Mouse (Mus musculus): Measurements from ENCODE around the gene Mlst8. TPM values are rescaled to one million over a fixed set of nuclear protein-coding genes. Genes with fewer than 3 reads are reported as not detected.

Mlst8 gene
- total and polyA plus RNA-seq, 2 experiments from 2014 or later, result 10.1 to 12.4 TPM

- peak; percentile 99 for DNase-seq (ENCODE audit: low spot score)
- TF ChIP-seq EP300 (IDR thresholded peaks at IDR 0.05; ENCODE audit: low read depth), result no peak; the same call in 1 of the 2 replicates
- TF ChIP-seq CTCF (IDR thresholded peaks at IDR 0.05; ENCODE audit: low read depth), result peak; percentile 29
- Histone ChIP-seq H3K36me3 (replicated peaks; ENCODE audit: control insufficient read depth, insufficient read depth, low read length) (peaks cover 15% of the 10 kb centered on the region), H3K9ac (replicated peaks; ENCODE audit: low read depth, low read length) (peak overlapping the region; percentile 93), H3K9me3 (replicated peaks; ENCODE audit: control insufficient read depth, low read length) (no peaks in the 10 kb centered on the region), H3K4me1 (ENCODE audit: control insufficient read depth, insufficient read depth) (peaks cover 18% of the 10 kb centered on the region), H3K4me2 (ENCODE audit: low read depth, low read length) (peak overlapping the region; percentile 69), H3K4me3 (ENCODE audit: low read depth, low read length) (peak overlapping the region; percentile 85), H3K27ac (ENCODE audit: low read depth) (peak overlapping the region; percentile 97), H3K27me3 (ENCODE audit: control insufficient read depth, insufficient read depth, low read length) (no peaks in the 10 kb centered on the region)
- under 1% methylated on average over 64 of the region's 67 CpGs for WGBS
- peak; percentile 94 for ATAC-seq (ENCODE audit: insufficient read depth, low read depth)
Observed at GRCm38 (mm10) chr17:24454756-24455522, 23.9 kb downstream of the Mlst8 start.

- H3K27ac ChIP-seq (ENCODE audit: low read depth), result peak overlapping the region; percentile 97
- peak overlapping the region; percentile 93 for H3K9ac ChIP-seq (replicated peaks; ENCODE audit: low read depth, low read length)
- ATAC-seq (ENCODE audit: insufficient read depth, low read depth) (no peak), DNase-seq (ENCODE audit: low spot score) (no peak)
- 4% methylated on average over 14 of the region's 14 CpGs for WGBS
- H3K27me3 ChIP-seq (ENCODE audit: control insufficient read depth, insufficient read depth, low read length), result no peaks in the 10 kb centered on the region
- TF ChIP-seq EP300 (IDR thresholded peaks at IDR 0.05; ENCODE audit: low read depth) (no peak), CTCF (IDR thresholded peaks at IDR 0.05; ENCODE audit: low read depth) (no peak)
- peaks cover 18% of the 10 kb centered on the region for H3K4me1 ChIP-seq (ENCODE audit: control insufficient read depth, insufficient read depth)
- H3K4me3 ChIP-seq (ENCODE audit: low read depth, low read length), result peak overlapping the region; percentile 85
- peak overlapping the region; percentile 69 for H3K4me2 ChIP-seq (ENCODE audit: low read depth, low read length)
- H3K9me3 ChIP-seq (replicated peaks; ENCODE audit: control insufficient read depth, low read length), result no peaks in the 10 kb centered on the region
- peaks cover 21% of the 10 kb centered on the region for H3K36me3 ChIP-seq (replicated peaks; ENCODE audit: control insufficient read depth, insufficient read depth, low read length)
Observed at GRCm38 (mm10) chr17:24454218-24454755, 24.6 kb downstream of the Mlst8 start.

- TF ChIP-seq CTCF (IDR thresholded peaks at IDR 0.05; ENCODE audit: low read depth) (no peak), EP300 (IDR thresholded peaks at IDR 0.05; ENCODE audit: low read depth) (no peak)
- 0 out of 2 replicates have a peak overlapping the region, but pooled peaks have one; percentile 69 for H3K4me2 ChIP-seq (ENCODE audit: low read depth, low read length)
- H3K36me3 ChIP-seq (replicated peaks; ENCODE audit: control insufficient read depth, insufficient read depth, low read length), result peaks cover 30% of the 10 kb centered on the region
- H3K27me3 ChIP-seq (ENCODE audit: control insufficient read depth, insufficient read depth, low read length), result no peaks in the 10 kb centered on the region
- no peak for ATAC-seq (ENCODE audit: insufficient read depth, low read depth)
- WGBS, result 87% methylated on average over 2 of the region's 2 CpGs
- no peak overlapping the region for H3K9ac ChIP-seq (replicated peaks; ENCODE audit: low read depth, low read length)
- H3K4me1 ChIP-seq (ENCODE audit: control insufficient read depth, insufficient read depth), result peaks cover 18% of the 10 kb centered on the region
- H3K9me3 ChIP-seq (replicated peaks; ENCODE audit: control insufficient read depth, low read length), result no peaks in the 10 kb centered on the region
- no peak for DNase-seq (ENCODE audit: low spot score)
- no peak overlapping the region for H3K27ac ChIP-seq (ENCODE audit: low read depth)
- no peak overlapping the region for H3K4me3 ChIP-seq (ENCODE audit: low read depth, low read length)
Observed at GRCm38 (mm10) chr17:24453372-24453771, 25.5 kb downstream of the Mlst8 start.

DNA sequence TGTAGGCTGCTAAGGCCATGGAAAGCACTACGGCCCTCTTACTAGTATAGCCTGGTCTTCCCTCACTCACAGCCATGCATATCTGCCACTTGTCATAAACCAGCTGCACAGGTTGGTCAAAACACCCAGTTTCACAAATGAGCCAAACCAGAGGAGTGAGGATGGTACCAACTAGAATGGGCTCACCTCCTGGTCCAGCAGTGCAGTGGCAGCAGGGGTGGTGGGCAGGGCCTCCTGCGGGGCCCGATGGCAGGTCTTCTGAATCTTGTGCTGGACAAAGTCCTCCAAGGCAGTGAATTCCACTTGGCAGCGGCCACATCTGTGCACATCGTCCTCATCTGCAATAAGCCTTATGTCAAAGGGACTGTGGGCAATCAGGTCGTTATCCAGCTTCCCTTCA, 27.7 kb downstream of the Mlst8 start:
- H3K4me3 ChIP-seq (ENCODE audit: low read depth, low read length), result no peak overlapping the region
- WGBS, result 91% methylated on average over 6 of the region's 6 CpGs
- H3K4me2 ChIP-seq (ENCODE audit: low read depth, low read length), result no peak overlapping the region
- no peak overlapping the region for H3K9ac ChIP-seq (replicated peaks; ENCODE audit: low read depth, low read length)
- no peak overlapping the region for H3K27ac ChIP-seq (ENCODE audit: low read depth)
- H3K9me3 ChIP-seq (replicated peaks; ENCODE audit: control insufficient read depth, low read length), result no peaks in the 10 kb centered on the region
- no peaks in the 10 kb centered on the region for H3K27me3 ChIP-seq (ENCODE audit: control insufficient read depth, insufficient read depth, low read length)
- DNase-seq (ENCODE audit: low spot score) (no peak), ATAC-seq (ENCODE audit: insufficient read depth, low read depth) (no peak)
- TF ChIP-seq EP300 (IDR thresholded peaks at IDR 0.05; ENCODE audit: low read depth), result no peak
- TF ChIP-seq CTCF (IDR thresholded peaks at IDR 0.05; ENCODE audit: low read depth), result no peak
- H3K4me1 ChIP-seq (ENCODE audit: control insufficient read depth, insufficient read depth), result peaks cover 18% of the 10 kb centered on the region
- H3K36me3 ChIP-seq (replicated peaks; ENCODE audit: control insufficient read depth, insufficient read depth, low read length), result peaks cover 51% of the 10 kb centered on the region

DNA sequence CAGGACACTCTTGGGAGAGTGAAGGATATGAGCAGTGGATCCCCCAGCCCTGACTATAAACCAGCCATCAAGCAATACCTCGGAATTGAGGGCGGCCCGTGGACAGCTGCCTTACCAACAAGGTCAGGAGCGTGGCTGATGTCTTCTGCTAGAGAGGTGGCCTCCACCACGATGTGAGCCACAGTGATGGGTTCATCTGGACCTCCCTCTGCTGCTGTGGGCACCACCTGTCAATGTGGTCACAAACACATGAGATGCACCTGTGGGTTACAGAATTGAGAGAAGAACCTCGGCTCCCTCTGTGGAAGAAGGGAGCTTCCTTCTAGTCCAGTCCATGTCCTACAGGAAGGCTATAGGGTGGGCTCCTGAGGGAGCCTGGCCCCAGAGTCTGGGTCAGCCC, 29.4 kb downstream of the Mlst8 start:
- no peak for TF ChIP-seq CTCF (IDR thresholded peaks at IDR 0.05; ENCODE audit: low read depth)
- TF ChIP-seq EP300 (IDR thresholded peaks at IDR 0.05; ENCODE audit: low read depth), result no peak
- Histone ChIP-seq H3K27ac (ENCODE audit: low read depth) (no peak overlapping the region), H3K36me3 (replicated peaks; ENCODE audit: control insufficient read depth, insufficient read depth, low read length) (peaks cover 69% of the 10 kb centered on the region), H3K4me1 (ENCODE audit: control insufficient read depth, insufficient read depth) (peaks cover 13% of the 10 kb centered on the region), H3K9me3 (replicated peaks; ENCODE audit: control insufficient read depth, low read length) (no peaks in the 10 kb centered on the region), H3K27me3 (ENCODE audit: control insufficient read depth, insufficient read depth, low read length) (no peaks in the 10 kb centered on the region), H3K9ac (replicated peaks; ENCODE audit: low read depth, low read length) (no peak overlapping the region), H3K4me3 (ENCODE audit: low read depth, low read length) (no peak overlapping the region), H3K4me2 (ENCODE audit: low read depth, low read length) (no peak overlapping the region)
- ATAC-seq (ENCODE audit: insufficient read depth, low read depth), result no peak
- WGBS, result 88% methylated on average over 6 of the region's 6 CpGs
- no peak for DNase-seq (ENCODE audit: low spot score)
